Mouse (Mus musculus): Measurements from ENCODE around the gene Lrrc34.

DNA sequence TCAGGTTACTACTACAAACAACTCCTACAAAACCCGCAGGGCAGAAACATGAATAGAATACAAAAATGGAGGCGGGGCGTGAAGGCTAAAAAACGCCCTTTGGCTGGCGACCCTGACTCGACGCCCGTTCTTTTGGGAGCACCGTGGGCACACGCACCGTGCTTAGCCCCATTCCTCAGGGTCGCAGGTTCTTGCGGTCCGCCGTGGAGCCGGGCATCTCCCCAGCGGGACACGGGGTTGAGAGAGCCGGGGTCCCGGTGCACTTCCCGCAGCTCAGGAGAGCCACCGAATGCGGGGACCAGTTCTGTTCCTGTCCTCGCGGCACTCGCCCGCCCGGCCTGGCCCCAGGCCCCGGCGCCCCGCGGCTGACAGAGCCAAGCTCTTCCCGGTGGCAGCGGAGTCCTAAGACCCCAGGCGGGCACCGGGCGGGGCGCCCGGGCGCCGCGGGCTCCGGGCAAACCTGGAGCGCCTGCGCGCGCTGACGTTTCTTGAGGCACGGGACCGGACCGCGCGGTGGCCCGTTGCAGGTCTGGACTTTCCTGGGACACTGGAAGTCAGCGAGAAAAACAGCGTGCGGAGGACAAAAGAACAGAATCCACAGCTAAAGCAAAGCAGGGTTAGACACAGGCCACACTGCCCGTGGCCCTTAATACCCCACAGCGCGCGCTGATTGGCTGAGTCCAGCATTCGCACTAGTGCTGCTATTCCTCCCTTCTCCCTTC, 52.4 kb downstream of the Lrrc34 start:
- TF ChIP-seq CTCF (IDR thresholded peaks at IDR 0.05; ENCODE audit: control insufficient read depth, insufficient read depth, insufficient replicate concordance, low read depth, low read length), result no peak
- no peak for TF ChIP-seq POLR2A (IDR thresholded peaks at IDR 0.05; ENCODE audit: control insufficient read depth, low read depth, low read length)
